Mouse (Mus musculus) kidney, postnatal 36 days (tissue): Measurements from ENCODE around the gene Csde1.

Experiments used
- DNase-seq, 2 experiments: peaks; one replicate each; pipeline ENCODE4 v3.0.0; 2021 to 2022; ENCODE audit warnings: mixed read lengths in 2 of 2

Gene Csde1

DNA sequence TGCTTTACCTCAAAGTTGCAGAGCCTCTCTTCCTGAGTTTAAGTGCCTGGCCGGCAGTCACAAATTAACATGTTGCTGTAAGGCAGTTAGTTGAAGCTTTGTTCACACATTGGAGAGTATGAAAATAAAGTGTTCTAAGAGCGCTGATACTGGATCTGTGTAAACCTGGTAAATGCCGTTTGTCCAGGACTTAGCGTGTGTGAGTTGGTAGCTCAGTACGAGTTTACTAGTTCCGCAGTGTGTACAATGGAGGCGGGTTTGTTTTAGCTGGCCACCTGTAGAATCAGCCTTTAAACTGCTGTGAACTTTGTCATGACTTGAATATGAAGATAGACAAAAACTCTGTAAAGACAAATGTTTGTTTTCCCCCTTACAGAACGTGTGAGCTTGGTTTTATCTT is 46.7 kb downstream of the Csde1 start:
- DNase-seq: no peak

DNA sequence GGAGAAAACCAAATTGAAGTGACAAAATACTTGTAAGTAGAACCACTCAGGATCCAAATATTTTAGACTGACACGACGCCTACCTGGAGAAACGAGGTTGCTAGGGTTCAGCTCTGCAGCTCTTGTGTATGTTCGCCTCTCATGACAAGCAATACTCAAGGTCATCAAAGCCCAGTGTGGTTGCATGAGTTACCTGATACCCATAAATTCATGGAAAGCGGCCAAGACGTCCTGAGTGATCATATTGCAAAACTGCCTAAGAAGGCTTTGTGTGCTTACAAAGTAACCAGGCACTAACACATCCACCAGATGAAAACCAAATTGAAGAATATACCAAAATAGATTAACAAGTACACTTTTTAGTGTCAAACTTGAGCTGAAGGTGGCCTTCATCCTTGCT is 48.7 kb downstream of the Csde1 start:
- DNase-seq: no peak

DNA sequence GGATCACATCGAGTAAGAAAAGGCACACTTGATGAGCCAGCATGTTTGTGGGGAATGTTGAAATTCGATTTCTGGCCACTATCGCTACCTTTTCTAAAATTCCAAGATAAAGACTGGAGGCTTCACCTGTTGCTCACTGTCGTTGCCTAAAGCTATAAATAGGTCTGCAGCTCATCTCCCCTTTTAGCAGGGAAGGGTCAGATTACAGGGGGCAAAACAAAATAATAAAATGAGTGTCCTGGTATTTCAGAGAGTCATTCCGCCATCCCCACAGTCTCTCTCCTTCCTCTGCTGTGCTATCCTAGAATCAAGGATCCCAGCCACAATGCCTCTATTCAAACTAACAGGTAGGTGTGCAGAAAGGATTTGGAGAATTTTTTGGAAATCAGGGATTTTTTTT is 53.5 kb downstream of the Csde1 start, which contains the start of gene Ampd1:
Gene Ampd1, plus strand, starts transcription at position 244 of the 400 bp plus-strand sequence.
- no peak for DNase-seq

DNA sequence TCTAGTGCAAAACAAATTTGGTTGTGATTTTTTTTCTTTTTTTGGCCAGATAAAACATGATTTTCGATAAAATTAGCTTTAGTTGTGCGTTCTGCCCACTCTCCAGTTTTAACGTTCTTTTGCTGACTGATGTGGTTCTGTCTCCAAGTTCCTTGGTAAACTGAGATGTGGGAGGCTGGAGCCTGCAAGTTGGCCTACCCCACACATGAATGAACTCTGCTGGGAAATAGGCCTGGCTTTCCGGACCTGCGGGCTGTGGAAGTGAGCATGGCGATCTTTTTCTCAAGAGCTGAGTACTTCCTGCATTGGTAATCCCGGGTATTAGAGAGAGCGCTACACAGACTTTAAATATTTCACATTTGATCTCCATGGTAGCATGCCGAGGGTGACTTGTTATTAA is 55.6 kb downstream of the Csde1 start:
- DNase-seq: no peak

DNA sequence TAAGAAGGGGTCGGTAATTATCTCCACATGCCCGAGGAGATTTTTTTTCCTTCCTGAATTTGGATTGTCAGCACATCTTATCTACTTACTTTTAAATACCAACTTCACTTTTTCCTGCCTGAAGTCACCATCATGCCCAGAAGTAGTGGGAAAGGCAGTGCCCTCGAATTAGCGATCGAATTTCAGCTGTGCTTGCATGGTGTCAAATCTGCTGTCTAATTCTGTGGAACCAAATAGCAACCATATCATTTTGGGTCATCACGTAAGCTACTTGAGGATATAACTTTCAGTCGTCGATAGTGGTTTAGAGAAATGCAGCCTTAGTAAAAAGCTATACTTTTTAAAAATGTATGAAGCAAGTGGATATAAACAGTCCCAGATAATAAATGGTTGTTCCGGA is 56.2 kb downstream of the Csde1 start:
- no peak for DNase-seq

DNA sequence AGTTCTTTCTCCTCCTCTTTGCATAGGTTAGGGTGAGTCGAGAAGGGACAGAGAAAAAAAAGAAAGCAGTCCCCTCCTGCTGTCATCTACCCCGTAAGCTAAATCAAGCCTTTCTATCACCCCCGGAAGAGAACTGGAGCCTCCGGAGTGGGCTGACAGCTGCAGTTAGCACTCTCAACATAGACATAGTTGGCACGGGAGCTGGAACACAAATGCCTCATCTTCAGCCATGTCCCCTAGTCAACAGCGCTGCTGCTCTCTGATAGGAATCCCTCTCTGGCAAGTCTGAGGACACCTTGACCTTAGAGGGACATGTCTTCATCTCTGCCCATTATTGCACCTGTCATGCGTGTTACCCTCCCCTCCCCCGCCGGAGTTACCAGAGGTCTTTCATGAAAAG is 59.1 kb downstream of the Csde1 start:
- DNase-seq: no peak

DNA sequence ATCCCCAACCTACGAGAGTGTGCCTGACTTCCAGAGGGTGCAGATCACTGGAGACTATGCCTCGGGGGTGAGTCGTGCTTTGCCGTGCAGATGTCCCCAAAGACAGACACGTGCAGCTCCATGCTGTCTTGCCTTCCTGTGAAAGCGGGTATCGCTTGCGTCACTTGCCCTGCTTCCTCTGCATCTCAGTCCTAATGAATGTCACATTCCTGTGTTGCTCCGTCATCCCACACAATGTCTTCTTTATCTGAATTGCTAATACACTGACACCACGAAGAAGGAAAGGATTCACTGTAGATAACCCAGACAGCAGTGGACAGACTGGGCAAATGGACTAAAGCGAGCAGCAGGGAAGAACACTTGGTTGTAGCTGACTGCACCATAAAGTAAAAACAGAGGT is 60.8 kb downstream of the Csde1 start:
- no peak for DNase-seq

DNA sequence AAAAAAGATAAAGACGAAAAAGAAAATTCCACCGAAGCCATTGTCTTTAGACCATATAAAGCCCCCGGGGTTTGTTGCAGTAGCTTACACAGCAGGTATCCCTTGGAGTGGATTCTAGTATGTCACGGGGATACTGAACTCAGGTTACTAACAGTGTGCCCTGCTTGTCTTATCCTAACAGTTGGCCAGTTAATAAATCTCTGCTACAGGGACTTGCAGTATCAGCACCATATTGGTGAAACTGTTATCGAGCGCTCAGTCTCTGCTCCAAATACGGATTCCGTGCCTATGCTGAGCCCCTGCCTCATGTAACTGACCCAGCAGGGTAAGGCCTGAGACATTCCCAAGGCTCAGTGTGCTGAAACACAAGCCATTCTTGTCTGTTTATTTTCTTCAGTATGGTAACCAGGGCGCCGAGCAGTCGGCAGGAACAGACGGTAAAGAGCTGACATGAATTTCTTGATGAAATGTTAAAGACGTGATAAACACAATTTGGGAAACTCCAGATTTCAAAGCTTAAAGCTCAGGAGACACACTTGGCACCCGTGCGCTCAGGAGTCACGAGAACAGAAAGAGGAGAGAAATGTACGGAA is 61.7 kb downstream of the Csde1 start:
- no peak for DNase-seq

DNA sequence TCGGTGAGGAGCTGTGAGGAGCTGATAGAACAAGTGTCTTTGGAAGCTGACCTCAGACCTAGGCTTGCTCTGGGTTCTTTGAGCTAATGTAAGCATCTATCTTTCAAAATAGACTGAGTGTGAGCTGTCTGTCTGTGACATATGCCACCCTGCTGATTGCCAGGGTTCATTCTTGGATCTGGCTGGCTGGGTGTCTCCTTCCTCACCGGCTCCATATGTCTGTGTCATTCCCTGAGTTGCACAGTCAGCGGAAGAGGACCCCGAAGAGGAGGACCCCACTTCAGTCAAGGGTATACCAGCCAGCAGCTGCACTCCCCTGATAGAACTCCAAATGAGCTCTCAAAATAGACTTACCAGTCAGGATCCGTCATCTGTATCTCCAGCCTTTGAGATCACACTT is 62.5 kb downstream of the Csde1 start:
- no peak for DNase-seq

DNA sequence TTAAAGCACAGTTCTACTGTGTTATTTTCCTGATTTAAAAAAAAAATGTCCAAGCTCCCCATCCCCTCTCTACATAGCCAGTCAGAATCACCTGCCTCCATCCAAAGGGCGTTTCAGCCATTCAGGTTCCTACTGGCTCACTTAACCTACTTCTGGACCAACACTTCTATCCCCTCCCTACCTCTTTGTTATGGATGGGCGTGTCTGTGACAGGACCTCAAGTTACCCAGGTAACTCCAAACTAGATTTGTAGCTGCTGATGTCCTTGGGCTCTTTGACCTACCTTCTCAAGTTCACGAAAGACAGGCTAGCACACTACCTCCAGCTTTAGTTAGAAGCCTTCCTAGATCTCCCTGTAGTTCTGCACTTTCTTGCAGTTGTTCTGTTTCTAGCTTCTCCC is 65.8 kb downstream of the Csde1 start:
- DNase-seq: no peak

DNA sequence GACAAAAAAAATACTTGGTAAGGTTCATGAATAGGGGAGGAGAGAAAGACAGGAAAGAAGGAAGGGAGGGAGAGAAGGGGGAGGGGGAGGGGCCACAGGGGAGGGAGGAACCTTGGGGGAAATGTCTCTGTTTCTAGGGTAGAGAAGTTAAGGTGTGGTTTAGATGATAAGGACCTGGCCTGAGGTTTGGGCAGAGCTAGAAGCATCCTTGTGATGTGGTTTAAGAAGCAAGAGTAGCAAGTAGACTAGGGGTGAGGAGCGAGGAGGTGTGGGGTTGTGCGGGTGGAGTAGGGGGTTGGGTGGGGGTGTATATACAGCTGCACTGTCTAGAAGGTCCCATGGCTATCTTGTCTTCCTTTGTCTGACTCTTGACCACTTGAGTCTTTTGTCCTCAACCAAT is 71.5 kb downstream of the Csde1 start:
- no peak for DNase-seq

DNA sequence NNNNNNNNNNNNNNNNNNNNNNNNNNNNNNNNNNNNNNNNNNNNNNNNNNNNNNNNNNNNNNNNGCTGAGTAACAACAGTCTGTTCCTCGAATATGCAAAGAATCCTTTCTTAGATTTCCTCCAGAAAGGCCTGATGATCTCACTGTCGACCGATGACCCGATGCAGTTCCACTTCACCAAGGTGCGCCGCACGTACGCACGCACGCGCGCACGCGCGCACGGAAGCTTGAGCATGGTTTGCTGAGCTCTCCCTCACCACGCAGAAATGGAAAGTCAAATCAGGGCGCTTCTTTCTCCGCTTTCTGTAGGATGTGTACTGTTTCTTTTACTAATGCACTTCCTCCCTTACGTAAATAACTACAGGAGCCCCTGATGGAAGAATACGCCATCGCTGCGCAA is 78.4 kb downstream of the Csde1 start:
- peak in 1 of 2 experiments; percentile 19 for DNase-seq

DNA sequence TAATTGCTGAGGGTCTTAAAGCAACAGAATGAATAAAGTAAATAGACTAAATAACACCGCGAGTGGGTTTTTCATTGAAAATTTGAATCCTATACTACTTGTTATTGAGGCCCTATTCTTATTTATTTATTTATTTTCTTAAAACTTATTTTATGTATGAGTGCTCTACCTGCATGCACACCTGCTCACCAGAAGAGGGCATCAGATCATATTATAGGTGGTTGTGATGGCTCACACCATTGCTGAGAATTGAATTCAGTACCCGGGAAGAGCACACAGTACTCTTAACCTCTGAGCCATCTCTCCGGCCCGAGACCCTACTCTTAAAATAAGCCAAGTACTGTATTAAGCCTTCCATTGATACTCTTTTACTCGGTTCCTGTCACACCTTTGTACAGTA is 79.4 kb downstream of the Csde1 start:
- DNase-seq: no peak

DNA sequence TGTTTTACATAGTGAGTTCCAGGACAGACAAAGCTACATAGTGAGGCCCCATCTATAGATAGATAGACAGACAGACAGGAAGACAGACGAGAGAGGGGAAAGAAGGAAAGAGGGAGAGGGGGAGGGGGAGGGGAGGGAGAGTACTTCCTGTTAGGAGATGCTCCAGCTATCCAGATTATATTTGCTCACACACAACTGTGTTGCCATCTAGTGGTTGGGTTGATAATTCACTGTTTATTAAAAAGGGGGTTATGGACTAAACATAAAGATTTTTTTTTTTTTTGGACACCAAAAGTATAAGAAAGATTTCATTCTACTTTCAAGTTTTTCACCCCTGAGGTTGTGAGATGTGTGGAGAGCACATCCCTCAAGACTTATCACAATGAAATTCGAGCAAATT is 80.5 kb downstream of the Csde1 start:
- no peak for DNase-seq

DNA sequence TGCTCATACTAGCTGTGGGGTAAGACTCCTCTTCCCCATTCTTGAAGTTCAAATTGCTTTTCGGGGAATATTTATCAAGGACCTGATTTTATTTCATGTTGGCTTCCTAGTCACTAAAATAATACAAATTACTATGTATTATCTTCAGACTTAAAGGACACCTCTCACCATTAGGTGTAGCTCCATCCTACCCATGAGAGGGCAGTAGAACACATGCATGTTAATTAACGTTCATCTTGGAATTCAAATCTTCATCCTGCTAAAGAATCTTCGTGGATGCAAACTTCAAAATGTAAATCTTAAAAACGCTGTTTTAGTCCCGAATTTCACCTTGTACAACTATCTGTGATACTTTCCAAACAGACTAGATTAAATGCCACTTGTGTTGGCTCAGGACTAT is 81.0 kb downstream of the Csde1 start:
- DNase-seq: no peak

DNA sequence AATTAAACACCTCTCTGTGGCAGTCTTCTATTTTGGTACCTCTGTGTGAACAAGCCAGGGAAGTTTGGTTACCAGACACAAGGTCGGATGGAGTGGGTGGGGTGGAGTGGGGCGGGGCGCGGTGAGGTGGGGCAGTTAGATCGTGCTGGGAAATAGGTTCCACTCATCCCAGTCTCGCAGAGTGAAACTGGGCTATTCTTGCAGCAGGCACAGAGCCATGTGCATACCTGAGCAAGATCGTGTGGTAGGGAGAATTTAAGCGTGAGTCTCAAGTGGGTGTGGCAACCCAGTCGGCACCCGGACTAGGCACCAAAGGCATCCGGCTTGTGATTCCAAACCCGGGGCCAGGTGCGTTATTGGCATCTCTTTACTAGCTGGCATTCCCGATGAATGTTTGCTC is 81.7 kb downstream of the Csde1 start:
- DNase-seq: peak in 1 of 2 experiments; percentile 4

DNA sequence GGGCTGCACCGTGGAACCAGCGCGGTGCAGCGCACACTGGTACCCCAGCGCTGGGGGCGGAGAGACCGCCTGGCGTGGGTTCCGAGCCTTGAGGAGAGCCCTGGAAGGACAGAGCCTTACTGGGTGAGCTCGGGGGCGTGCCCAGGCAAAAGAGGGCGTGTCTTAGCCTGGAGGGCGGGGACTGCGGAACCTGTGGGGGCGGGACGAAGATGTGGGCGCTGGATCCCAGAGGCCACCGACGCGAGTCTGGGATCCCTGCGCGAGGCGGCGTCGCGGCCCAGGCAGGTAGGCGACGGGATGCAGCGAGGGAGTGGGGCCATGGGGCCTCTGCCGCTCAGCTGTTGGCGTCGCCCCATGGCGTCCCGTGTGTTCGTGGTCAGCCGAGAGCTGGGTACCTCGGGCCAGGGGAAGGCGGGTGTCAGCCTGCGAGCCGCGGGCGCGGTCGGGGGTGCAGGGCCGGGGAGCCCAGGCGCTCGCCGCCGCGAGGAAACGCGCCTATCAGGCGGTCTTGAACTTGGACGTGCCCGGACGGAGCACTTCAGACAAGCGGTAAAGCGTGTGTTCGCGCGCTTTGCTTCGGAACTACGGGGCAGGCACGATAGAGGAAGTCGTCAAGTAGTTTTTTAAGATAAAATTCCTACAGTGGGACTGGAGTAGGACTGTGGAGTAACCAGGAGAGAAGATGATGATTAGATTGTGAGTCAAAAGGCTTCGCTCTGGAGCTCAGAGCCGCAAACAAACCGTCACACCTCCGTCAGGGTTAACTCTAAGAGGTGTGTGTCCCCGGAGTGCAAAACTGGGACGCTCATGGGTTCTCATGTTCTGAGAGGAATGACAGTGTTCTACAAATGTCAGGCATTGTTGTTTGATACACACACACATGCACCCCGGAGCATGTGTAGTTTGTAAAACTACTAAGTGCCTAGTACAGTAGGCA is 82.5 kb downstream of the Csde1 start, which contains the start of gene Dennd2c:
Gene Dennd2c, plus strand, starts transcription at position 151 of the 937 bp plus-strand sequence.
- DNase-seq: peak; percentile 93 to 96
